Mouse (Mus musculus) midbrain, embryonic 14.5 days (tissue): ENCODE measurements around the gene E130114P18Rik. TPM values are rescaled to one million over a fixed set of nuclear protein-coding genes. Genes with fewer than 3 reads are reported as not detected.

ENCODE experiments used
- ATAC-seq: fragments of 200-750 bp; cut with Nextera tagmentation; 2 replicates; pipeline ENCODE4 v1.8.0; 2017; ENCODE audit warnings: moderate number of reproducible peaks, moderate library complexity; ENCODE audit not compliant: low FRiP score, low TSS enrichment
- DNase-seq: peaks from one replicate; pipeline ENCODE4 v3.0.0-alpha.2; 2015
- H3K27ac ChIP-seq: fragments of 300-500 bp; sonication (generic); replicated peaks from 2 replicates; pipeline ENCODE4 v1.5.1; 2014; ENCODE audit warnings: mild to moderate bottlenecking, low read depth, low read length, moderate library complexity
- H3K27me3 ChIP-seq: fragments of 300-500 bp; sonication (generic); 2 replicates; pipeline ENCODE4 v1.6.1; 2014; ENCODE audit warnings: low read length, control low read depth, mixed read lengths; ENCODE audit not compliant: control insufficient read depth, insufficient read depth
- H3K36me3 ChIP-seq: fragments of 300-500 bp; sonication (generic); 2 replicates; pipeline ENCODE4 v1.6.1; 2014; ENCODE audit warnings: low read length, control low read depth; ENCODE audit not compliant: control insufficient read depth, insufficient read depth
- H3K4me1 ChIP-seq: fragments of 300-500 bp; sonication (generic); 2 replicates; pipeline ENCODE4 v1.6.1; 2014; ENCODE audit warnings: mild to moderate bottlenecking, antibody characterized with exemption, low read length, control low read depth; ENCODE audit not compliant: control insufficient read depth, insufficient read depth
- H3K4me2 ChIP-seq: fragments of 300-500 bp; sonication (generic); 2 replicates; pipeline ENCODE4 v1.6.1; 2014; ENCODE audit warnings: mild to moderate bottlenecking, low read length, moderate library complexity
- H3K4me3 ChIP-seq: fragments of 300-500 bp; sonication (generic); replicated peaks from 2 replicates; pipeline ENCODE4 v1.5.1; 2014; ENCODE audit warnings: low read depth, low read length
- H3K9ac ChIP-seq: fragments of 300-500 bp; sonication (generic); replicated peaks from 2 replicates; pipeline ENCODE4 v1.6.1; 2014; ENCODE audit warnings: mild to moderate bottlenecking, low read length, moderate library complexity
- H3K9me3 ChIP-seq: fragments of 300-500 bp; sonication (generic); 2 replicates; pipeline ENCODE4 v1.6.1; 2016; ENCODE audit warnings: low read length, control low read depth, mixed read lengths; ENCODE audit not compliant: control insufficient read depth
- WGBS: fragments of 180-500 bp; shearing (Covaris S2); extraction: QIAGEN DNeasy Blood & Tissue Kit; methylation state at CpG from one replicate; pipeline ENCODE4 v1.1.7; 2014; 5-methylcytosine and 5-hydroxymethylcytosine counted together
- polyA plus RNA-seq: library from polyadenylated mRNA; unstranded; fragments of >200 nt; fragmentation: Nextera tagmentation; extraction: Ambion mirVana; gene quantifications from 2 replicates; pipeline ENCODE4 v1.2.1, GENCODE M21; 2014

The E130114P18Rik gene
- polyA plus RNA-seq, 1 experiment from 2014 or later: 22.4 TPM

- DNase-seq: no peak
- no peaks in the 10 kb centered on the region for H3K36me3 ChIP-seq
- H3K27me3 ChIP-seq: no peaks in the 10 kb centered on the region
- H3K9ac ChIP-seq: no peak overlapping the region
- H3K4me3 ChIP-seq: no peak overlapping the region
- WGBS: 82% methylated on average over 7 of the region's 7 CpGs
- no peak for ATAC-seq
- peaks cover under 1% of the 10 kb centered on the region; the same call in 1 of the 2 replicates for H3K4me1 ChIP-seq
- H3K9me3 ChIP-seq: no peaks in the 10 kb centered on the region
- H3K27ac ChIP-seq: no peak overlapping the region
- H3K4me2 ChIP-seq: no peak overlapping the region
Observed at GRCm38 (mm10) chr4:97695414-97696040, 82.4 kb downstream of the E130114P18Rik start.

DNA sequence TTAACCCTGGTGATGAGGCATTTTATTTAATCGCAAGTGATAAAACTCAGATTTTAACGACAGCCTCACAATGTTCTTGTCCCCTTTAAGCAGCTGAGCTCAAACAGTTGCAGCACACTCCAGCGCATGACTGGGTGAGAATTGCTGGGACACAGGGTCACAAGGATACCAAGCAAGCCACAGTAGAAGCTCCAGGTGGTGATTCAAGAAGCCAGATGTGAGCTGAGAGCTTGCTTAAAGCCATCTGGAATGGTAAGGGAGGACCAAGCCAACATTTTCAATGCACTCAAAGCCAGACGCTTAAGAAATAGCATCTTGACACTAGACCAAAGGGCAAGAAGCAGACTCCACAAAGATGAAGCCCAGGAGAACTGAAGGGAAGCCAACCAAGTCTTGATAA lies 83.9 kb downstream of the E130114P18Rik start:
- Histone ChIP-seq H3K9me3 (no peaks in the 10 kb centered on the region), H3K9ac (no peak overlapping the region), H3K4me1 (peaks cover 5% of the 10 kb centered on the region; the same call in 1 of the 2 replicates), H3K27me3 (no peaks in the 10 kb centered on the region), H3K4me3 (no peak overlapping the region), H3K27ac (no peak overlapping the region), H3K4me2 (no peak overlapping the region), H3K36me3 (no peaks in the 10 kb centered on the region)
- DNase-seq: no peak
- WGBS: 92% methylated on average over 4 of the region's 4 CpGs
- no peak for ATAC-seq

DNA sequence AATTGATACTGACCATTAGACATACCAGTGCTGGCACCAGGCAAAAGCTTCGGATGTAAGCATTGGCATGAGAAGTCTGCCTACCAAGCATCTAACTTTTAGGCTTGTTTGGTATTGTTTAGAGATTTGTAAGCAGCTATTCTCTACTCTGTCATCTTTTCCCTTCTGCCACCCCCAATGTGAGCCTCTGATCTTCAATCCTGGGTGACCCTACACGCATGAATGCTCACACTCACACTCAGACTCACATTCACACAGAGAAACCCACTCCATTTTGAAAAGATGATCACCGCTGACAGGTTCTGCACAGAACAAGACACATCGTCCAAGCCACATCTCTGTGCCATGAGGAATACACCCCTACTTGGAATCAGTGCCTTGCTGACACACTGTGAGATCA lies 84.8 kb downstream of the E130114P18Rik start:
- Histone ChIP-seq H3K9me3 (no peaks in the 10 kb centered on the region), H3K27ac (no peak overlapping the region), H3K4me1 (peaks cover 5% of the 10 kb centered on the region; the same call in 1 of the 2 replicates), H3K4me2 (no peak overlapping the region), H3K27me3 (no peaks in the 10 kb centered on the region), H3K36me3 (no peaks in the 10 kb centered on the region), H3K9ac (no peak overlapping the region), H3K4me3 (no peak overlapping the region)
- ATAC-seq: no peak
- WGBS: 91% methylated on average over 4 of the region's 4 CpGs
- DNase-seq: no peak

DNA sequence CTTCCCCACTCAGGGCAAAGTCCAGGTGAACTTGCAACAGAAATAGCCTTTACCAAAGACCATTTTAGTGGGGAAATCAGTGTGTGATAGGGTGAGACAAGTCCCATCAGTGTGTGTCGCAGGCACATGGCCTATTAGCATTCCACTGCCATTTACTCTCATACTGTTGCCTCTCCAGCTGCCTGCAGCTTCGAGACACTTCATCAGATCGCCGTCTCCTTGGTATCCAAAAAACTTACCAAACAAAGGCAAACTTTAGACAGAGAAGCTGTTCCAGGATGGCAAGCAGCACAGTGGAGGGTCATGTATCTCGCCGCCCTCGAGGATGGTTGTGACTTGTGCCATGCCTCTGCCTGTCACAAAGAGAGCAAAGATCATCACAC lies 87.5 kb downstream of the E130114P18Rik start:
- Histone ChIP-seq H3K36me3 (no peaks in the 10 kb centered on the region), H3K4me3 (no peak overlapping the region), H3K4me1 (peaks cover 5% of the 10 kb centered on the region; the same call in 1 of the 2 replicates), H3K9ac (no peak overlapping the region), H3K4me2 (no peak overlapping the region), H3K27ac (no peak overlapping the region), H3K9me3 (no peaks in the 10 kb centered on the region), H3K27me3 (no peaks in the 10 kb centered on the region)
- 77% methylated on average over 7 of the region's 7 CpGs for WGBS
- ATAC-seq: no peak
- DNase-seq: no peak

- DNase-seq: no peak
- Histone ChIP-seq H3K4me1 (peaks cover 5% of the 10 kb centered on the region; the same call in 1 of the 2 replicates), H3K4me2 (no peak overlapping the region), H3K4me3 (no peak overlapping the region), H3K27me3 (no peaks in the 10 kb centered on the region), H3K9me3 (no peaks in the 10 kb centered on the region), H3K9ac (no peak overlapping the region), H3K27ac (no peak overlapping the region), H3K36me3 (no peaks in the 10 kb centered on the region)
- 73% methylated on average over 8 of the region's 8 CpGs for WGBS
- ATAC-seq: no peak
Observed at GRCm38 (mm10) chr4:97689456-97690383, 88.2 kb downstream of the E130114P18Rik start.

DNA sequence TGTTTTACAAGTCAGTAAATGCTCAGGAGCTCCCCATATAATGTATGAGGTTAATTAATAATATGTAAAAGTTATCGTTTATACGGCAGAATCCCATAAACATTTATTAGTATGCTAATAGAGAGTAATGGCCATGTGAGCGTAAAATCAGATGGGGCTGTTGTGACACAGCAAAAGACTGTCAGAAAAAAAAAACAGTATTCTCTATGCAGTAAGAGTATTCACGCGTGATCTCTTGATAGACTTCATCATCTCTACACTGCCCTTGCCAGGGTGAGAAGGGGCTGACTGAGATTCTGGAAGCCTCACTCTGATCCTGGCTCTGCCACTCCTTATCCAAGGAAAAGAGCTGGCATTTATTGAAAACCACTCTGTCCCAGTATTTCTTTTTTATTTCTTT lies 91.9 kb downstream of the E130114P18Rik start:
- Histone ChIP-seq H3K4me3 (no peak overlapping the region), H3K27ac (no peak overlapping the region), H3K27me3 (no peaks in the 10 kb centered on the region), H3K9me3 (no peaks in the 10 kb centered on the region), H3K4me2 (no peak overlapping the region), H3K4me1 (peaks cover 5% of the 10 kb centered on the region; the same call in 1 of the 2 replicates), H3K36me3 (no peaks in the 10 kb centered on the region), H3K9ac (no peak overlapping the region)
- 81% methylated on average over 5 of the region's 5 CpGs for WGBS
- DNase-seq: no peak
- no peak for ATAC-seq

DNA sequence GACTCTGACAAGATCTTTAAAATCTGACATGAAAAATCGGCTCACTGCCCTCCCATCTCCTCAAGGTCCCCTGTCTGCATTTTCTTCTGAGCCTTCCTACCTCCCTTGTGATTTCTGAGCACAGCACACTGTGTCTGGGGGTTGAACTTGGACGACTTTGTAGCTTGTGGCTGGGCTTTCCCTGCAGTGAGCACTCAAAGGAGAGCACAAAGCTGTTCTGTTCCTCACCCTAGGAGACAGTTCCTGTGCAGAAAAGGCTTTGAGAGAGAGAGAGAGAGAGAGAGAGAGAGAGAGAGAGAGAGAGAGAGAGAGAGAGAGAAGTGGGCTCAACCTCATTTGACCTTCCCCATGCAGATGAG lies 101.3 kb downstream of the E130114P18Rik start:
- Histone ChIP-seq H3K4me1 (peaks cover 10% of the 10 kb centered on the region; the same call in 1 of the 2 replicates), H3K27me3 (no peaks in the 10 kb centered on the region), H3K4me2 (no peak overlapping the region), H3K36me3 (no peaks in the 10 kb centered on the region), H3K27ac (no peak overlapping the region), H3K9ac (no peak overlapping the region), H3K4me3 (no peak overlapping the region), H3K9me3 (no peaks in the 10 kb centered on the region)
- DNase-seq: peak; percentile 18
- WGBS: 22% methylated on average over 2 of the region's 2 CpGs
- ATAC-seq: no peak

DNA sequence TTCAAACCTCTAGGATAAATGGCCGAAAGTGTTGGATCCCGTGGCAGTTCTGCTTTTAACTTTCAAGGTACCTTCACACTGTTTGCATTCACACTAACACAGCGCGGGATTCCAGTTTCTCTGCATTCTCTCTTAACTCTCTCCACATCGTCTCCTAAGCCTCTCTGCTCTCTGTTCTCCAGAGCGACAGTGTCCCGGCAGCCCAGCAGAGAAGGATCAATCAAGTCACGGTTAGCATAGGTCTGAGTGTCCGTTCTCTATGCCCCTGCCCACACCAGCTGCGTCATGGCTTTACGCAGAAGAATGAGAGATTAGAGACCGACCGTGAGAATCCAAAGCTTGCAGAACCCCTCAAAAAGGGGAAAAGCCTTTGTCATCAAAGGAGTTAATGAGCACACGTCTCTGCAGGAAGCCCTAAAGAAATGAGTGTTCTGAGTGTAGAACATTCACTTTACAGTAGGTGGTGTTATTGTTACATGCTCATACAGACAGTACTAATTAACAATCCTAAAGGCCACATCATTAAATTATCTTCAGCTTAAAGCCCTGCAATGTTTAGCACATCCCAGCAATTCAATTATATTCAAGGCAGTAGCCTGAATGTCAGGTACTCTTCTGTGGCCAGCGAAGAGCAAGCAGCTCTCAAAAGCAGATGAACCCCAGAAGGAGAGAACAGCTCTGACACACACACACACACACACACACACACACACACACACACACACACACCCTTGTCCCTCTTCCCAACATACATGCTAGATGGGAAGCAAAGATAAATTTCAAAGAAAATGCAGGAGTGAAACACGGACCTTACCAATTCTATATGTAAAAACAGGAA lies 101.9 kb downstream of the E130114P18Rik start:
- Histone ChIP-seq H3K36me3 (no peaks in the 10 kb centered on the region), H3K27ac (no peak overlapping the region)
- peak; percentile 68 for DNase-seq

More for the DNA sequence above, 101.9 kb downstream of the E130114P18Rik start:
- no peaks in the 10 kb centered on the region for H3K27me3 ChIP-seq
- 19% methylated on average over 16 of the region's 16 CpGs for WGBS
- H3K4me3 ChIP-seq: peak overlapping the region; percentile 19
- H3K9me3 ChIP-seq: no peaks in the 10 kb centered on the region
- peaks cover 10% of the 10 kb centered on the region; the same call in 1 of the 2 replicates for H3K4me1 ChIP-seq
- peak overlapping the region; percentile 52 for H3K4me2 ChIP-seq
- no peak overlapping the region; the same call in 1 of the 2 replicates for H3K9ac ChIP-seq
- ATAC-seq: peak; percentile 65
